ENCODE assay signal across 17 mouse cellular contexts in genomic region chr5:112368666-112369065, GRCm38 (mm10). TPM values are rescaled to one million over a fixed set of nuclear protein-coding genes. Genes with fewer than 3 reads are reported as not detected.
DNase-seq lines count a peak whose midpoint lies in the region; ATAC-seq and TF ChIP-seq lines count a peak whose summit lies in the region.
"Had no signal": no experiment of that assay in that cellular context is flagged by ENCODE, and none has a peak within 500 bp of the region (broad histone marks: within the 10 kb centered on the region; RNA-seq: fewer than 3 reads in every experiment).

No protein-coding gene starts in this region.

- DNase-seq in hindbrain, embryonic 10.5 days (ENCODE audit: low spot score): no peak
- DNase-seq in thymus, postnatal 25 days: peak; percentile 21
- no peak for DNase-seq in thymus, postnatal 4 days
- no peak for DNase-seq in right cerebral cortex, postnatal 4 days
- DNase-seq in spleen, adult 12 weeks (ENCODE audit: low spot score): no peak
- DNase-seq: adrenal gland, postnatal 25 days; gastrocnemius, adult 2 months; layer of hippocampus, adult 9-11 months; liver, embryonic 13.5 days; lung, postnatal 10 days had no signal

- 49% methylated on average over 10 of the region's 10 CpGs for WGBS in hindbrain, embryonic 13.5 days
- WGBS in hindbrain, embryonic 10.5 days: 90% methylated on average over 10 of the region's 10 CpGs
- WGBS in intestine, postnatal 0 days: 95% methylated on average over 10 of the region's 10 CpGs

- H3K36me3 ChIP-seq in hindbrain, embryonic 13.5 days: peaks cover 72% of the 10 kb centered on the region
- H3K36me3 ChIP-seq in hindbrain, embryonic 10.5 days: peaks cover 82% of the 10 kb centered on the region
- H3K36me3 ChIP-seq in intestine, postnatal 0 days (ENCODE audit: control insufficient read depth, insufficient read depth): peaks cover 91% of the 10 kb centered on the region

- H3K9ac ChIP-seq in hindbrain, embryonic 13.5 days: peak overlapping the region; percentile 53; the same call in 1 of the 2 replicates
- no peak overlapping the region for H3K9ac ChIP-seq in intestine, postnatal 0 days (ENCODE audit: low read depth, low read length)
- H3K9ac ChIP-seq: embryonic facial prominence, embryonic 15.5 days; liver, embryonic 13.5 days had no signal

- H3K4me2 ChIP-seq in hindbrain, embryonic 13.5 days: no peak overlapping the region
- no peak overlapping the region for H3K4me2 ChIP-seq in intestine, postnatal 0 days (replicated peaks; ENCODE audit: low read depth)
- H3K4me2 ChIP-seq: embryonic facial prominence, embryonic 15.5 days; liver, embryonic 13.5 days had no signal

- H3K4me3 ChIP-seq in hindbrain, embryonic 13.5 days: no peak overlapping the region
- no peak overlapping the region for H3K4me3 ChIP-seq in hindbrain, embryonic 10.5 days
- no peak overlapping the region for H3K4me3 ChIP-seq in intestine, postnatal 0 days (ENCODE audit: low read depth, low read length)
- H3K4me3 ChIP-seq: embryonic facial prominence, embryonic 15.5 days; gastrocnemius, adult 2 months; liver, embryonic 13.5 days had no signal

- no peak for TF ChIP-seq CTCF in intestine, postnatal 0 days (IDR thresholded peaks at IDR 0.05; ENCODE audit: low read depth)

- no peaks in the 10 kb centered on the region for H3K27me3 ChIP-seq in hindbrain, embryonic 13.5 days
- peaks cover 25% of the 10 kb centered on the region; the same call in 1 of the 2 replicates for H3K27me3 ChIP-seq in hindbrain, embryonic 10.5 days (ENCODE audit: insufficient read depth, poor library complexity, severe bottlenecking)
- H3K27me3 ChIP-seq in intestine, postnatal 0 days (replicated peaks; ENCODE audit: control insufficient read depth, insufficient read depth, low read length): no peaks in the 10 kb centered on the region
- H3K27me3 ChIP-seq: embryonic facial prominence, embryonic 15.5 days; liver, embryonic 13.5 days had no signal

- H3K27ac ChIP-seq in hindbrain, embryonic 13.5 days: peak overlapping the region; percentile 46; the same call in 1 of the 2 replicates
- no peak overlapping the region for H3K27ac ChIP-seq in hindbrain, embryonic 10.5 days
- H3K27ac ChIP-seq in intestine, postnatal 0 days (ENCODE audit: low read depth, low read length): no peak overlapping the region
- H3K27ac ChIP-seq: embryonic facial prominence, embryonic 15.5 days; gastrocnemius, adult 2 months; liver, embryonic 13.5 days had no signal

- peaks cover 48% of the 10 kb centered on the region for H3K4me1 ChIP-seq in hindbrain, embryonic 13.5 days (replicated peaks)
- peaks cover 47% of the 10 kb centered on the region for H3K4me1 ChIP-seq in hindbrain, embryonic 10.5 days (replicated peaks)
- H3K4me1 ChIP-seq in intestine, postnatal 0 days (replicated peaks; ENCODE audit: control insufficient read depth, insufficient read depth, low read length): no peaks in the 10 kb centered on the region
- H3K4me1 ChIP-seq: embryonic facial prominence, embryonic 15.5 days had no signal

- no peaks in the 10 kb centered on the region for H3K9me3 ChIP-seq in hindbrain, embryonic 13.5 days
- H3K9me3 ChIP-seq in hindbrain, embryonic 10.5 days: no peaks in the 10 kb centered on the region
- no peaks in the 10 kb centered on the region for H3K9me3 ChIP-seq in intestine, postnatal 0 days (ENCODE audit: control insufficient read depth)
- H3K9me3 ChIP-seq: embryonic facial prominence, embryonic 15.5 days; G1E; liver, embryonic 13.5 days had no signal

- ATAC-seq in hindbrain, embryonic 13.5 days (ENCODE audit: low FRiP score): no peak
- ATAC-seq in hematopoietic stem cell, adult 5-6 weeks (replicated peaks in 1 of 2; ENCODE audit: insufficient read depth in 1 of 2, low FRiP score in 2 of 2, low TSS enrichment in 1 of 2, low read depth in 1 of 2, poor library complexity in 2 of 2, severe bottlenecking in 2 of 2): peak; percentile 27 to 30; a peak in 3 of 4 replicates
- no peak for ATAC-seq in intestine, postnatal 0 days

RNA-seq across cellular contexts. Expression of gene Gm6583, which starts 12.8 kb away (rescaled TPM):
- polyA plus RNA-seq in hindbrain, embryonic 13.5 days (2015; fragmentation: Nextera tagmentation; extraction: Ambion mirVana): 0.17 and 0.34 TPM in 2 replicates
- 0.14 and 0.30 TPM in 2 replicates for polyA plus RNA-seq in hindbrain, embryonic 10.5 days (2016; fragmentation: Nextera tagmentation; extraction: Ambion mirVana)
- not detected in 2 replicates for total RNA-seq in hematopoietic stem cell, adult 5-6 weeks (2017)
- 0.12 TPM in 1 of 2 replicates, not detected in the other for polyA plus RNA-seq in intestine, postnatal 0 days (2015; fragmentation: Nextera tagmentation; extraction: Ambion mirVana)
- total RNA-seq: G1E; gastrocnemius, adult 2 months; left cerebral cortex, postnatal 36 days had no signal
- polyA plus RNA-seq: G1E; urinary bladder, adult 2 months had no signal

RNA-seq across cellular contexts. Expression of gene Hps4, which starts 25.8 kb away (rescaled TPM):
- polyA plus RNA-seq in hindbrain, embryonic 13.5 days (2015; fragmentation: Nextera tagmentation; extraction: Ambion mirVana): 40.3 and 43.2 TPM in 2 replicates
- polyA plus RNA-seq in hindbrain, embryonic 10.5 days (2016; fragmentation: Nextera tagmentation; extraction: Ambion mirVana): 35.8 and 36.7 TPM in 2 replicates
- 11.3 and 12.0 TPM in 2 replicates for total RNA-seq in hematopoietic stem cell, adult 5-6 weeks (2017)
- polyA plus RNA-seq in intestine, postnatal 0 days (2015; fragmentation: Nextera tagmentation; extraction: Ambion mirVana): 28.8 and 37.3 TPM in 2 replicates

RNA-seq across cellular contexts. Expression of gene Srrd, which starts 25.8 kb away (rescaled TPM):
- polyA plus RNA-seq in hindbrain, embryonic 13.5 days (2015; fragmentation: Nextera tagmentation; extraction: Ambion mirVana): 53.6 and 60.2 TPM in 2 replicates
- 52.5 and 53.2 TPM in 2 replicates for polyA plus RNA-seq in hindbrain, embryonic 10.5 days (2016; fragmentation: Nextera tagmentation; extraction: Ambion mirVana)
- 15.5 and 16.5 TPM in 2 replicates for total RNA-seq in hematopoietic stem cell, adult 5-6 weeks (2017)
- 15.4 and 19.0 TPM in 2 replicates for polyA plus RNA-seq in intestine, postnatal 0 days (2015; fragmentation: Nextera tagmentation; extraction: Ambion mirVana)

RNA-seq across cellular contexts. Expression of gene Asphd2, which starts 26.0 kb away (rescaled TPM):
- 35.5 and 37.7 TPM in 2 replicates for polyA plus RNA-seq in hindbrain, embryonic 13.5 days (2015; fragmentation: Nextera tagmentation; extraction: Ambion mirVana)
- 19.3 and 24.8 TPM in 2 replicates for polyA plus RNA-seq in hindbrain, embryonic 10.5 days (2016; fragmentation: Nextera tagmentation; extraction: Ambion mirVana)
- not detected in 2 replicates for total RNA-seq in hematopoietic stem cell, adult 5-6 weeks (2017)
- polyA plus RNA-seq in intestine, postnatal 0 days (2015; fragmentation: Nextera tagmentation; extraction: Ambion mirVana): 3.1 and 4.6 TPM in 2 replicates
- polyA plus RNA-seq: G1E had no signal

RNA-seq across cellular contexts. Expression of gene Tfip11, which starts 42.5 kb away (rescaled TPM):
- 32.2 and 33.7 TPM in 2 replicates for polyA plus RNA-seq in hindbrain, embryonic 13.5 days (2015; fragmentation: Nextera tagmentation; extraction: Ambion mirVana)
- 39.9 and 43.7 TPM in 2 replicates for polyA plus RNA-seq in hindbrain, embryonic 10.5 days (2016; fragmentation: Nextera tagmentation; extraction: Ambion mirVana)
- 21.5 and 22.2 TPM in 2 replicates for total RNA-seq in hematopoietic stem cell, adult 5-6 weeks (2017)
- 13.6 and 14.3 TPM in 2 replicates for polyA plus RNA-seq in intestine, postnatal 0 days (2015; fragmentation: Nextera tagmentation; extraction: Ambion mirVana)

Comparison
In these comparisons a context has a peak if more than half of its experiments do, and no peak if none do; other contexts are left out.
1. ATAC-seq: peak in hematopoietic stem cell, adult 5-6 weeks (2 of 2); none in hindbrain, embryonic 13.5 days (single experiment) and intestine, postnatal 0 days (single experiment).